Mouse (Mus musculus) thymus, postnatal 36 days (tissue): ENCODE data around the gene Gm9125.
"Not testable (repeated sequence)": the region's sequence is repeated elsewhere in the genome, so short reads cannot be mapped to it uniquely, and the experiment has no call there.

Experiments
- DNase-seq, 2 experiments: peaks; one replicate each; pipeline ENCODE4 v3.0.0; 2022; ENCODE audit warnings: mixed read lengths in 2 of 2

Gm9125 gene

DNA sequence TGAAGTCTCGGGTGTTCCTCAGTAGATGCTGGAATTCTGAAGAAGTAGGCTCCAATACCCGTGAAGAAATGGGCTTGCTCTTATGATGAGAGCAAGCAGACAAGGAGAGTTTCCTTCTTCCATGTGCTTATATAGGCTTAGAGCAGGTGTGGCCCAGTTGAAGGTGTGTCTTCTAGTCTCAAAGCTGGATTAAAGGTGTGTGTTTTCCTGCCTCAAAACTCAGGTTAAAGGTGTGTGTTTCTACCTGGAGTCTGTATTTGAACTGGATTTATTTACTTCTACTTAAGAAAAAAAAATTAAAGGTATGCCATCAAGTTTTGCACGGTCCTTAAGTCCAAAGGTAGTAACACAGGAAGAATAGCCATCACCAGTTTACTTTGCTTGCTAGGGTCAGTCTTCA, at the start of gene Gm9125:
Gene Gm9125, minus strand, starts transcription at position 101 of the 400 bp plus-strand sequence.
- not testable (repeated sequence) for DNase-seq

DNA sequence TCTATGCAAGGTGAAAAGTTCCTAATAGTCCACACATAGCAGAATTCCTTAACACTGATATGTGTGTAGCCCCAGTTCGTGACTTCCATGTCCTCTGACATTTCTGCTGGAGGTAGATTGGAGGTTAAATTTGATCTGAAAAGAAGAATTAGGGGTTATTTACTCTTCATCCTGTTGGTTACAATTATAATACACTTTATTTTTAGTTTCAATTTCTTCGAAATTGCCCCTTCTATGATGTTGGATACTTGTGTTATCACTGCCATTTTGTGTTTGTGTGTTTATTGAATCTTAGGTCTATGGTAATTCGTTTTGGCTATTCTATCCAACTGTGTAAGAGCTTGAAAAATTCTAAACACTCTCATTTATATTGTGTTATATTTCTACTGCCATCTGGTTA, 17.9 kb upstream of the Gm9125 start, which contains the start of gene Gm10697:
Gene Gm10697, minus strand, starts transcription at position 101 of the 400 bp plus-strand sequence.
- DNase-seq: not testable (repeated sequence)

GRCm38 (mm10) chr3:94049566-94050121, 5.0 kb downstream of the Gm9125 start:
- not testable (repeated sequence) for DNase-seq

DNA sequence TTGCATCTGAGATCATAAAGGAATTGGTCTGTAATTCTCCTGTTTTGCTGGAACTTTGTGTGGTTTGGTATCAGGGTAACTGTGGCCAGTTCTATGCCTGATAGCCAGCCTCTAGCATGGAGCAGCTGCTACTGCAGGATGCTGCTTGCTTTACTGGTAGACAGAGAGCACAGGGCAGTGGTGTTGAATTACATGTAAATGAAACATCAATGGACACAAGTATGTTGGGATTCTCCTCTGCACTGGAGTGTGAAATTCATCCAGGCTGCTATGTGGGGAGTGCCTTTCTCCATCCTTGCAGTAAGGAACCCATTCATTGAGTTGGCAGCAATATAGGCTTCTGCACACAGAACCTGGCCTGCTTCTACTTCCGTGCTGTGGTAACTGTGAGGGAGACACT, 16.4 kb downstream of the Gm9125 start:
- DNase-seq: not testable (repeated sequence)

DNA sequence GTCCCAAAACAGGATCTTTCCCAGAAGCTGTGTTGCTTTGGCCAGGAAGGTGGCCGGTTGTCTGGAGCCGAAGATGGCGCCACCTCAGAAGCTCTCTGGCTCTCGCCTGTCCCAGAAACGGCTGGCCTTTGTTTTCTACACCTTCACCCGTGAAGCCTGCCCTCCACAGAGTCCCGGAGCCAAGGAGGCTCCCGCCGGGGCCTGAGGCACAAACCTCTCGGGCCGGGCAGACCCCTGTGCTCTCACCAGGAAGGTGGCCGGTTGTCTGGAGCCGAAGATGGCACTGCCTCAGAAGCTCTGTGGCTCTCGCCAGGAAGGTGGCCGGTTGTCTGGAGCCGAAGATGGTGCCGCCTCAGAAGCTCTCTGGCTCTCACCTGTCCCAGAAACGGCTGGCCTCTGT, 20.3 kb downstream of the Gm9125 start:
- not testable (repeated sequence) for DNase-seq
